Mouse (Mus musculus) gastrocnemius, postnatal 25 days (tissue): Measurements from ENCODE around the gene Ncor1. TPM values are rescaled to one million over a fixed set of nuclear protein-coding genes. Genes with fewer than 3 reads are reported as not detected.

Experiments
- DNase-seq: peaks from one replicate; pipeline ENCODE4 v3.0.0; 2022
- total RNA-seq, 2 experiments: library from RNA; stranded (reverse); gene quantifications; 1 replicate in 1 of 2; 2 replicates in 1 of 2; pipeline ENCODE4 v1.2.3; 2021

The Ncor1 gene
- total RNA-seq, 2 experiments from 2014 or later, result 114 to 115 TPM

DNA sequence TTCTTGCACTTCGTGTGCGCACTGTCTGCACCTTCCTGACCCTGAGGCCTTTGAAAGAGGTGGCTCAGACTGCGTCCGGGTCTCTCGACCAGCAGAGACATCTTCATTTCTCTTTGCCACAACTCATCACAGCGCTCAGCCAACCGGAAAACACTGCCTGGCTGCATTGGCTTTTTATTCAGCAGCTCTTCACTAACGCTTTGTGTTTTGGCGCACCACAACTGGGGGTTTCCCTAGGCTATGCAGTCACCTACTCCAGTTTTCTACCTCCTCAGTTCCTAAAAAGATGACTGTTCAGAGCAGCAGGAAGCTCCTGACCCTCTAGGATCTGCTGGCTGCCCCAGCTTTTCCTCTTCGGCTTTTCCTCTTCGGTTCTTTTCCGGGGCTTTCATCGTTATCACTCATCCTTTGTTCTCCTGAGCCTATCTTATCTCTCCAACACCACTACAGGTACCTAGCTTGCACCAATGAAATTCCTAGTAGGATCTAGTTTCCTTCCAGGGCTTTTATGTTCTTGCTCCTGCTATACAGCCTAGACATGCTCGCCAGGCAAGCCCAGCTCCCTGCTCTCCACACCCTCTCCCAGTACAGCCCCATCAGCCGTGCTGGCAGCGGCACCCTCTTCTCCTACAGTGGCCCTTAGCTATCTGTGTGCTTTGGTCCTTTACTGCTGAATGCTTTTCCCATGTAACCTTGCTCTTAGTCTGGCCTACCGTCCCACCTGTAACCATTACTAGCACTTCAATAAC lies 191.7 kb downstream of the Ncor1 start:
- no peak for DNase-seq

Other genes starting within 250 kb of the Ncor1 start
- gene Adora2b, start 209.6 kb downstream of the Ncor1 start, total RNA-seq, result under 1 TPM; 0.49 to 0.94 TPM
- gene Zswim7, start 177.2 kb downstream of the Ncor1 start, total RNA-seq, result 10 to 100 TPM; 26.7 to 29.2 TPM
- gene Ttc19, start 177.1 kb downstream of the Ncor1 start, total RNA-seq, result 10 to 100 TPM; 28.5 to 39.9 TPM
- gene Pigl, start 81 bp downstream of the Ncor1 start, total RNA-seq, result 1 to 10 TPM; 1.4 to 1.8 TPM
- 10 to 100 TPM; 18.9 to 24.0 TPM for gene Cenpv, start 80.7 kb upstream of the Ncor1 start, total RNA-seq
- 100 to 1,000 TPM; 692 to 747 TPM for gene Ubb, start 92.6 kb upstream of the Ncor1 start, total RNA-seq
- gene Trpv2, start 115.9 kb upstream of the Ncor1 start, total RNA-seq, result 1 to 10 TPM in 1 of 2 experiments, under 1 TPM in 1; 0.97 to 1.5 TPM
- 1 to 10 TPM; 4.0 to 4.7 TPM for gene Lrrc75a, start 190.0 kb upstream of the Ncor1 start, total RNA-seq
- 1 to 10 TPM; 2.8 to 4.2 TPM for gene Mmgt2, start 190.1 kb upstream of the Ncor1 start, total RNA-seq